Mouse (Mus musculus): ENCODE results near the gene Atxn7l3b. TPM values are rescaled to one million over a fixed set of nuclear protein-coding genes. Genes with fewer than 3 reads are reported as not detected.

The Atxn7l3b gene
- polyA plus RNA-seq, 1 experiment from 2014 or later = 244 TPM

DNA sequence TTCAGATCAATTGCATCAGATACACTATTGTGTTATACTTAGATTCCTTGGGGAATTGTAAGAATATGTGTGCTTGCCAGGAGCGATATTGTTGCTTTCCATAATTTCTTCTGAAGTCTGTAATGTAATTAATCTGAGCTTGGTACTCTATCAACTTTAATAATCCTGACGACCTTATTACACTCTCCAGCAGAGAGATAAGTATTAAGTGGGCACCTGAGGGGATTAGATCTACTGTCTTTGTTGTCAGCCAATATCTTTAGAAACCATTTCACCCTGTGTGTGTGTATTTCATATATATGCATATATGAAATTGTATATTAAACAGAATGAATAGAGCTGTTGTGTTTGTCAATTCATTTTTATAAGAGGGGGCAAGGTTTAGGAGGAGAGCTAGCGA, 29.0 kb downstream of the Atxn7l3b start:
- H3K36me3 ChIP-seq (ENCODE audit: insufficient read depth, low read length) = no peaks in the 10 kb centered on the region
- H3K9me3 ChIP-seq (replicated peaks; ENCODE audit: low read length) = no peaks in the 10 kb centered on the region
- TF ChIP-seq CTCF (IDR thresholded peaks at IDR 0.05; ENCODE audit: low read depth) = no peak
- WGBS = 86% methylated on average over 3 of the region's 3 CpGs
- no peak overlapping the region for H3K27ac ChIP-seq
- H3K9ac ChIP-seq (ENCODE audit: low read depth, low read length) = no peak overlapping the region
- no peak overlapping the region for H3K4me3 ChIP-seq (replicated peaks; ENCODE audit: low read depth, low read length)
- no peak for ATAC-seq (replicated peaks; ENCODE audit: low FRiP score, low read depth)
- H3K4me2 ChIP-seq (ENCODE audit: low read length) = no peak overlapping the region
- H3K4me1 ChIP-seq (replicated peaks; ENCODE audit: insufficient read depth, low read length) = no peaks in the 10 kb centered on the region
- H3K27me3 ChIP-seq (ENCODE audit: insufficient read depth, low read length) = no peaks in the 10 kb centered on the region
- DNase-seq (ENCODE audit: low spot score) = no peak

GRCm38 (mm10) chr10:112896636-112897035, 32.2 kb downstream of the Atxn7l3b start:
- H3K27me3 ChIP-seq (ENCODE audit: insufficient read depth, low read length) = no peaks in the 10 kb centered on the region
- DNase-seq (ENCODE audit: low spot score) = no peak
- no peak for ATAC-seq (replicated peaks; ENCODE audit: low FRiP score, low read depth)
- H3K27ac ChIP-seq = no peak overlapping the region
- TF ChIP-seq CTCF (IDR thresholded peaks at IDR 0.05; ENCODE audit: low read depth) = no peak
- H3K4me2 ChIP-seq (ENCODE audit: low read length) = no peak overlapping the region
- no peak overlapping the region for H3K9ac ChIP-seq (ENCODE audit: low read depth, low read length)
- no peaks in the 10 kb centered on the region for H3K4me1 ChIP-seq (replicated peaks; ENCODE audit: insufficient read depth, low read length)
- H3K36me3 ChIP-seq (ENCODE audit: insufficient read depth, low read length) = no peaks in the 10 kb centered on the region
- 68% methylated on average over 4 of the region's 4 CpGs for WGBS
- no peak overlapping the region for H3K4me3 ChIP-seq (replicated peaks; ENCODE audit: low read depth, low read length)
- no peaks in the 10 kb centered on the region for H3K9me3 ChIP-seq (replicated peaks; ENCODE audit: low read length)

DNA sequence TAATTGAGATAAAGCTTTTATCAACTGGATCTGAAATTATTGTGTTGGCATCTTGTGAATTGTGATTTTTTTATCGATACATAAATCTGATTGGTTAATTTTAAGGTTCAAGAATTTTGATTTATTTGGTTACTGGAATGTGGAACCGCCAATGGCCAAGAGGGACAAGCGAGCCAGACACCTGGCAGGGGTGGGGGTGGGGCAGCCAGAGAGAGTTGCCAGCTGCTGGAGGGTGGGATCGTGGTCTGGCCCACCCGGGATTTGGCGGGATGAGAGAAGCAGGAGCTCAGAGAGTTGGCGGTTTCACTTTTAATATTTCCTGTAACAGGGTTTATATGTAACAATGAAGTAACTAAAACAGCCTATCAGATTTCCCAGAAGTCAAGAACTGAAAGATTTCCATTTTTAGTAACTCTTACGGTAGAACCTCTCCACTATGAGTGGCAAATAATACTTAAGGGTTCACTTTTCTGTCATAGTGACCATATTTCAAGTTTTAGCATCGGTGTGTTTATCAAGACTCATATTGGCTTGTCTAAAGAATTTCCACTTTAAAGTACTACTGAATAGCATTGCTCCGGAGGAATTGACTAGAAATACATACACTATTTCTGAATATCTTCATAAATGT, 35.1 kb downstream of the Atxn7l3b start:
- TF ChIP-seq CTCF (IDR thresholded peaks at IDR 0.05; ENCODE audit: low read depth) = no peak
- no peak for DNase-seq (ENCODE audit: low spot score)
- no peaks in the 10 kb centered on the region for H3K4me1 ChIP-seq (replicated peaks; ENCODE audit: insufficient read depth, low read length)
- no peak overlapping the region for H3K9ac ChIP-seq (ENCODE audit: low read depth, low read length)
- no peaks in the 10 kb centered on the region for H3K36me3 ChIP-seq (ENCODE audit: insufficient read depth, low read length)
- H3K4me2 ChIP-seq (ENCODE audit: low read length) = no peak overlapping the region
- H3K27me3 ChIP-seq (ENCODE audit: insufficient read depth, low read length) = no peaks in the 10 kb centered on the region
- no peak for ATAC-seq (replicated peaks; ENCODE audit: low FRiP score, low read depth)
- no peak overlapping the region for H3K27ac ChIP-seq
- no peaks in the 10 kb centered on the region for H3K9me3 ChIP-seq (replicated peaks; ENCODE audit: low read length)
- H3K4me3 ChIP-seq (replicated peaks; ENCODE audit: low read depth, low read length) = no peak overlapping the region
- 84% methylated on average over 10 of the region's 10 CpGs for WGBS

- no peak overlapping the region for H3K4me2 ChIP-seq (ENCODE audit: low read length)
- H3K4me1 ChIP-seq (replicated peaks; ENCODE audit: insufficient read depth, low read length) = no peaks in the 10 kb centered on the region
- H3K4me3 ChIP-seq (replicated peaks; ENCODE audit: low read depth, low read length) = no peak overlapping the region
- TF ChIP-seq CTCF (IDR thresholded peaks at IDR 0.05; ENCODE audit: low read depth) = no peak
- no peaks in the 10 kb centered on the region for H3K36me3 ChIP-seq (ENCODE audit: insufficient read depth, low read length)
- H3K9me3 ChIP-seq (replicated peaks; ENCODE audit: low read length) = no peaks in the 10 kb centered on the region
- H3K27me3 ChIP-seq (ENCODE audit: insufficient read depth, low read length) = no peaks in the 10 kb centered on the region
- no peak overlapping the region for H3K27ac ChIP-seq
- H3K9ac ChIP-seq (ENCODE audit: low read depth, low read length) = no peak overlapping the region
- no peak for ATAC-seq (replicated peaks; ENCODE audit: low FRiP score, low read depth)
- no peak for DNase-seq (ENCODE audit: low spot score)
- 46% methylated on average over 9 of the region's 9 CpGs for WGBS
Measured at GRCm38 (mm10) chr10:112884064-112884463, 44.7 kb downstream of the Atxn7l3b start.

GRCm38 (mm10) chr10:112883688-112884004, 45.2 kb downstream of the Atxn7l3b start:
- no peaks in the 10 kb centered on the region for H3K27me3 ChIP-seq (ENCODE audit: insufficient read depth, low read length)
- H3K36me3 ChIP-seq (ENCODE audit: insufficient read depth, low read length) = no peaks in the 10 kb centered on the region
- 33% methylated on average over 3 of the region's 3 CpGs for WGBS
- H3K4me1 ChIP-seq (replicated peaks; ENCODE audit: insufficient read depth, low read length) = no peaks in the 10 kb centered on the region
- no peak overlapping the region for H3K4me2 ChIP-seq (ENCODE audit: low read length)
- H3K27ac ChIP-seq = no peak overlapping the region
- no peaks in the 10 kb centered on the region for H3K9me3 ChIP-seq (replicated peaks; ENCODE audit: low read length)
- ATAC-seq (replicated peaks; ENCODE audit: low FRiP score, low read depth) (no peak), DNase-seq (ENCODE audit: low spot score) (no peak)
- H3K9ac ChIP-seq (ENCODE audit: low read depth, low read length) = no peak overlapping the region
- TF ChIP-seq CTCF (IDR thresholded peaks at IDR 0.05; ENCODE audit: low read depth) = no peak
- H3K4me3 ChIP-seq (replicated peaks; ENCODE audit: low read depth, low read length) = no peak overlapping the region

DNA sequence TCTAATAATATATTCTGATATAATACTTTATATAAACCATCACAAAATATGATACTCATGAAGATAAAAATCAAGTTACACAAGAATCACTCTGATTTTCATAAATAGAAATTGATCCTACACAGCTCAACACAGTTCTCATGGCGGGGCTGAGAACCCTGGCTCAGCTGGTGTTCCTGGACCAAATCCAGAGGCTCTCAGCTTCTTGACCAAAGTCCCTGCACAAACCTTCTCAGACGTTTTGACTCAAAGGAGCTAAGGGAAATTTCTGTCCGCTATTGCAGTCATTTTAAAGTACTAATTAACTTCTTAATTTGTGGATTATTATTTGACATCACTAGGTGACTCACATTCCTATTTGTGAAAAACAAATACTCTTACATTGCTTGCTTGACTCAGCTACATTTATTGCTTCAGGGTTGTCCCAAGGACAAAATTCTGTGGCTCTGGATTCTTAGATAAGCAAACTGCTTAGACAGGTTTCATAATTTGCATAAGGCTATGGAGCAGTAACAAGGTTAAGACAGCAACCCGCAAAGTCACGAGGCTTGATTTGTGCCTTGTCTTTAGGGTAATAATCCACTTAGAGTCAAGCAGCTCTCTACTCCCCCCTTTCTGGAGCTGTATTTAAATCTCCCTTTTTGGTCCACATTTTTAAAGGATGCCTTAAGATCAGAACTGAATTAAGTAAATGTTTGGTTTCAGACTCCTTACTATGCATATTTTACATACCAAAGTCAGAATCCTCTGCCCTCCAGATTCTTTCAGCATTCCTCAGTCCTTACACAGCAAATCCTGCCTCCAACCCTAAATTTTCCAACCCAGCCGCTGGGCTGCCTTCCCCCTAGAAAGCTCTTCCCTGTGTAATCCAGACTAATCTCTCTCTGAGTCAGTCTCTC, 45.8 kb downstream of the Atxn7l3b start:
- no peaks in the 10 kb centered on the region for H3K36me3 ChIP-seq (ENCODE audit: insufficient read depth, low read length)
- H3K27me3 ChIP-seq (ENCODE audit: insufficient read depth, low read length) = no peaks in the 10 kb centered on the region
- H3K9ac ChIP-seq (ENCODE audit: low read depth, low read length) = no peak overlapping the region
- H3K4me1 ChIP-seq (replicated peaks; ENCODE audit: insufficient read depth, low read length) = no peaks in the 10 kb centered on the region
- 26% methylated on average over 6 of the region's 6 CpGs for WGBS
- ATAC-seq (replicated peaks; ENCODE audit: low FRiP score, low read depth) (peak; percentile 73), DNase-seq (ENCODE audit: low spot score) (peak; percentile 66)
- peak; percentile 16; the same call in 1 of the 2 replicates for TF ChIP-seq CTCF (IDR thresholded peaks at IDR 0.05; ENCODE audit: low read depth)
- no peaks in the 10 kb centered on the region for H3K9me3 ChIP-seq (replicated peaks; ENCODE audit: low read length)
- no peak overlapping the region for H3K4me3 ChIP-seq (replicated peaks; ENCODE audit: low read depth, low read length)
- no peak overlapping the region for H3K27ac ChIP-seq
- H3K4me2 ChIP-seq (ENCODE audit: low read length) = no peak overlapping the region
